Mouse (Mus musculus) spleen, postnatal 36 days (tissue): Measurements from ENCODE around the gene Naa20.

Experiments used
- DNase-seq, 2 experiments: peaks; one replicate each; pipeline ENCODE4 v3.0.0; 2022; ENCODE audit warnings: low spot score in 2 of 2, mixed read lengths in 1 of 2

Naa20 gene

GRCm38 (mm10) chr2:145950239-145950638 is 48.3 kb downstream of the Naa20 start:
- DNase-seq = no peak

GRCm38 (mm10) chr2:145952726-145953125 is 50.8 kb downstream of the Naa20 start:
- DNase-seq = no peak

- no peak for DNase-seq
Measured at GRCm38 (mm10) chr2:145955844-145956243, 53.9 kb downstream of the Naa20 start.

- no peak for DNase-seq
Measured at GRCm38 (mm10) chr2:145956318-145956717, 54.4 kb downstream of the Naa20 start.

GRCm38 (mm10) chr2:145957450-145957849 is 55.6 kb downstream of the Naa20 start:
- no peak for DNase-seq

GRCm38 (mm10) chr2:145958097-145958496 is 56.2 kb downstream of the Naa20 start:
- no peak for DNase-seq

GRCm38 (mm10) chr2:145958551-145958950 is 56.7 kb downstream of the Naa20 start:
- no peak for DNase-seq

GRCm38 (mm10) chr2:145961861-145962260 is 60.0 kb downstream of the Naa20 start:
- no peak for DNase-seq
